Mouse (Mus musculus) MEL (cell line): ENCODE results near the gene Gtpbp2. TPM values are rescaled to one million over a fixed set of nuclear protein-coding genes. Genes with fewer than 3 reads are reported as not detected.

Experiments
- DNase-seq: peaks from one replicate; pipeline ENCODE4 v3.0.0; 2011; ENCODE audit warnings: low read depth, low spot score
- H3K27ac ChIP-seq: 2 replicates; pipeline ENCODE4 v1.5.1; 2012; ENCODE audit warnings: low read depth, mild to moderate bottlenecking, control low read depth, low read length, moderate library complexity; ENCODE audit not compliant: control insufficient read depth
- H3K27me3 ChIP-seq, 2 experiments: fragments of 150-350 bp in 1 of 2; sonication (generic) in 1 of 2; 2 replicates each; pipeline ENCODE4 v1.6.1; 2012; ENCODE audit warnings: low read length in 2 of 2, mild to moderate bottlenecking in 2 of 2, improper control_type of control experiment in 1 of 2, moderate library complexity in 1 of 2; ENCODE audit not compliant: insufficient read depth in 2 of 2, control insufficient read depth in 1 of 2
- H3K36me3 ChIP-seq, 2 experiments: 2 replicates each; pipeline ENCODE4 v1.6.1; 2012 to 2014; ENCODE audit warnings: low read length in 2 of 2, improper control_type of control experiment in 1 of 2, inconsistent platforms in 1 of 2, mild to moderate bottlenecking in 1 of 2; ENCODE audit not compliant: insufficient read depth in 2 of 2, control insufficient read depth in 1 of 2
- H3K4me1 ChIP-seq, 2 experiments: fragments of 150-350 bp in 1 of 2; sonication (generic) in 1 of 2; 2 replicates each; pipeline ENCODE4 v1.6.1; 2012; ENCODE audit warnings: low read length in 2 of 2, improper control_type of control experiment in 1 of 2, mild to moderate bottlenecking in 1 of 2; ENCODE audit not compliant: insufficient read depth in 2 of 2, control insufficient read depth in 1 of 2
- H3K4me3 ChIP-seq, 2 experiments: fragments of 150-350 bp in 1 of 2; sonication (generic) in 1 of 2; 2 replicates each; pipeline ENCODE4 v1.5.1; 2012; ENCODE audit warnings: low read depth in 2 of 2, low read length in 2 of 2, mild to moderate bottlenecking in 2 of 2, moderate library complexity in 2 of 2, control low read depth in 1 of 2, improper control_type of control experiment in 1 of 2; ENCODE audit not compliant: control insufficient read depth in 1 of 2, insufficient read depth in 1 of 2
- H3K79me2 ChIP-seq: 2 replicates; pipeline ENCODE4 v1.6.1; 2012; ENCODE audit warnings: mild to moderate bottlenecking, low read length, moderate library complexity; ENCODE audit not compliant: control insufficient read depth, poor library complexity, insufficient read depth
- H3K9ac ChIP-seq: 2 replicates; pipeline ENCODE4 v1.6.1; 2012; ENCODE audit warnings: low read depth, mild to moderate bottlenecking, control low read depth, low read length, moderate library complexity; ENCODE audit not compliant: control insufficient read depth, poor library complexity, severe bottlenecking
- H3K9me3 ChIP-seq: fragments of 150-350 bp; sonication (generic); replicated peaks from 2 replicates; pipeline ENCODE4 v1.6.1; 2012; ENCODE audit warnings: mild to moderate bottlenecking, low read length, improper control_type of control experiment, moderate library complexity; ENCODE audit not compliant: insufficient read depth
- BHLHE40 ChIP-seq: IDR thresholded peaks from 2 replicates; pipeline ENCODE4 v1.6.1; 2012; ENCODE audit warnings: low read depth, mild to moderate bottlenecking, inconsistent platforms, low read length, improper control_type of control experiment, borderline replicate concordance
- CHD2 ChIP-seq: IDR thresholded peaks from 2 replicates; pipeline ENCODE4 v1.6.1; 2011; ENCODE audit warnings: low read length, improper control_type of control experiment
- E2F4 ChIP-seq: IDR thresholded peaks from 2 replicates; pipeline ENCODE4 v1.6.1; 2011; ENCODE audit warnings: low read depth, low read length, improper control_type of control experiment, borderline replicate concordance
- GABPA ChIP-seq: IDR thresholded peaks from 2 replicates; pipeline ENCODE4 v1.6.1; 2012; ENCODE audit warnings: low read depth, mild to moderate bottlenecking, inconsistent platforms, low read length, improper control_type of control experiment, moderate library complexity
- HCFC1 ChIP-seq: IDR thresholded peaks from 2 replicates; pipeline ENCODE4 v1.6.1; 2012; ENCODE audit warnings: low read depth, mild to moderate bottlenecking, inconsistent platforms, low read length, improper control_type of control experiment, moderate library complexity
- MAFK ChIP-seq: IDR thresholded peaks from 2 replicates; pipeline ENCODE4 v1.6.1; 2011; ENCODE audit warnings: low read depth, mild to moderate bottlenecking, low read length, improper control_type of control experiment, borderline replicate concordance
- MAX ChIP-seq: IDR thresholded peaks from 2 replicates; pipeline ENCODE4 v1.6.1; 2011; ENCODE audit warnings: low read length, improper control_type of control experiment
- MAZ ChIP-seq: IDR thresholded peaks from 2 replicates; pipeline ENCODE4 v1.6.1; 2012; ENCODE audit warnings: low read depth, mild to moderate bottlenecking, inconsistent platforms, low read length, improper control_type of control experiment
- MEF2A ChIP-seq: IDR thresholded peaks from 2 replicates; pipeline ENCODE4 v1.6.1; 2014; ENCODE audit warnings: low read depth, mild to moderate bottlenecking, inconsistent platforms, low read length, improper control_type of control experiment; ENCODE audit not compliant: poor library complexity, insufficient replicate concordance, severe bottlenecking; ENCODE audit errors: extremely low read depth
- MXI1 ChIP-seq: IDR thresholded peaks from 2 replicates; pipeline ENCODE4 v1.6.1; 2011; ENCODE audit warnings: mild to moderate bottlenecking, low read depth, low read length, improper control_type of control experiment
- MYC ChIP-seq: IDR thresholded peaks from 2 replicates; pipeline ENCODE4 v1.6.1; 2011; ENCODE audit warnings: low read depth, mild to moderate bottlenecking, low read length, improper control_type of control experiment, moderate library complexity
- NELFE ChIP-seq: IDR thresholded peaks from 2 replicates; pipeline ENCODE4 v1.6.1; 2011; ENCODE audit warnings: low read depth, low read length, improper control_type of control experiment
- POLR2AphosphoS2 ChIP-seq: IDR thresholded peaks from 2 replicates; pipeline ENCODE4 v1.6.1; 2011; ENCODE audit warnings: low read length, improper control_type of control experiment
- RAD21 ChIP-seq: IDR thresholded peaks from 2 replicates; pipeline ENCODE4 v1.6.1; 2011; ENCODE audit warnings: mild to moderate bottlenecking, low read depth, low read length, improper control_type of control experiment
- SMC3 ChIP-seq: IDR thresholded peaks from 2 replicates; pipeline ENCODE4 v1.6.1; 2011; ENCODE audit warnings: low read depth, low read length, improper control_type of control experiment
- TAL1 ChIP-seq: IDR thresholded peaks from 2 replicates; pipeline ENCODE4 v1.6.1; 2012; ENCODE audit warnings: mild to moderate bottlenecking, inconsistent platforms, low read length, moderate library complexity, mixed read lengths
- TCF12 ChIP-seq: IDR thresholded peaks from 2 replicates; pipeline ENCODE4 v1.6.1; 2014; ENCODE audit warnings: low read depth, mild to moderate bottlenecking, inconsistent platforms, low read length, improper control_type of control experiment, moderate library complexity
- ZC3H11A ChIP-seq: IDR thresholded peaks from 2 replicates; pipeline ENCODE4 v1.6.1; 2012; ENCODE audit warnings: low read depth, mild to moderate bottlenecking, inconsistent platforms, low read length, improper control_type of control experiment
- polyA plus RNA-seq, 2 experiments: library from polyadenylated mRNA; stranded (reverse) in 1 of 2; unstranded in 1 of 2; fragments of >175 nt in 1 of 2; fragments of >200 nt in 1 of 2; gene quantifications; 2 replicates each; pipeline versions ENCODE4 v1.2.1 to v1.2.4; 2012; ENCODE audit warnings: low replicate concordance in 2 of 2, low read depth in 1 of 2; ENCODE audit not compliant: insufficient read length in 2 of 2, insufficient read depth in 1 of 2, missing spikeins in 1 of 2
- total RNA-seq: library from RNA; depleted of rRNA; stranded (reverse); fragments of 300-350 nt; gene quantifications from 2 replicates; pipeline ENCODE4 v1.2.3, GENCODE M21; 2012

Gene Gtpbp2
- total and polyA plus RNA-seq, 3 experiments, result 18.1 to 46.7 TPM; not detected in 1

GRCm38 (mm10) chr17:46116138-46116537 lies 44.7 kb upstream of the Gtpbp2 start:
- Histone ChIP-seq H3K27me3 (no peaks in the 10 kb centered on the region), H3K9ac (no peak overlapping the region), H3K79me2 (peaks cover 31% of the 10 kb centered on the region), H3K9me3 (no peaks in the 10 kb centered on the region), H3K4me3 (no peak overlapping the region), H3K4me1 (peaks cover 4 to 12% of the 10 kb centered on the region in 2 experiments; a peak in 2 of 4 replicates), H3K36me3 (peaks cover 4 to 8% of the 10 kb centered on the region in 2 experiments), H3K27ac (no peak overlapping the region)
- no peak for DNase-seq
- no peak for TF ChIP-seq POLR2AphosphoS2
- TF ChIP-seq MAX, result no peak
- no peak for TF ChIP-seq ZC3H11A

- Histone ChIP-seq H3K36me3 (peaks cover 3 to 4% of the 10 kb centered on the region in 2 experiments), H3K4me1 (peaks cover 0 to 6% of the 10 kb centered on the region in 2 experiments; a peak in 1 of 4 replicates), H3K27ac (no peak overlapping the region), H3K79me2 (peaks cover 24% of the 10 kb centered on the region), H3K9ac (peak overlapping the region; percentile 8; the same call in 1 of the 2 replicates), H3K4me3 (no peak overlapping the region), H3K27me3 (no peaks in the 10 kb centered on the region), H3K9me3 (no peaks in the 10 kb centered on the region)
- no peak for TF ChIP-seq SMC3
- no peak for TF ChIP-seq MEF2A
- no peak for TF ChIP-seq MYC
- no peak for DNase-seq
These were observed 44.0 kb upstream of the Gtpbp2 start for GRCm38 (mm10) chr17:46116881-46117280.

GRCm38 (mm10) chr17:46117623-46118422 lies 43.0 kb upstream of the Gtpbp2 start:
- Histone ChIP-seq H3K9me3 (no peaks in the 10 kb centered on the region), H3K27ac (no peak overlapping the region), H3K9ac (no peak overlapping the region), H3K36me3 (peaks cover under 1 to 6% of the 10 kb centered on the region in 2 experiments; a peak in 3 of 4 replicates), H3K4me1 (no peaks in the 10 kb centered on the region), H3K79me2 (peaks cover 18% of the 10 kb centered on the region), H3K27me3 (no peaks in the 10 kb centered on the region), H3K4me3 (no peak overlapping the region)
- TF ChIP-seq RAD21 (no peak), SMC3 (no peak), MYC (no peak), CHD2 (no peak), BHLHE40 (no peak), TCF12 (no peak), HCFC1 (no peak), E2F4 (no peak), TAL1 (no peak), MAZ (no peak), GABPA (no peak), MAX (no peak), MAFK (no peak), MXI1 (no peak), NELFE (no peak)
- no peak for DNase-seq
